Mouse (Mus musculus) mouse trophoblast stem cell (cell line): Measurements from ENCODE around the gene Ablim1.

Experiments used
- in situ Hi-C, 2 experiments: fragments of 300-500 bp; cut with MseI, MboI; formaldehyde crosslinking; loops; 2 replicates in 1 of 2; 3 replicates in 1 of 2; pipeline ENCODE4 v1.15.1; 2025

Gene Ablim1

GRCm38 (mm10) chr19:57314346-57315012, at the start of gene Ablim1:
TSS of gene Ablim1 (minus strand) at chr19:57314919.
- in situ Hi-C loops, result no loop called here

DNA sequence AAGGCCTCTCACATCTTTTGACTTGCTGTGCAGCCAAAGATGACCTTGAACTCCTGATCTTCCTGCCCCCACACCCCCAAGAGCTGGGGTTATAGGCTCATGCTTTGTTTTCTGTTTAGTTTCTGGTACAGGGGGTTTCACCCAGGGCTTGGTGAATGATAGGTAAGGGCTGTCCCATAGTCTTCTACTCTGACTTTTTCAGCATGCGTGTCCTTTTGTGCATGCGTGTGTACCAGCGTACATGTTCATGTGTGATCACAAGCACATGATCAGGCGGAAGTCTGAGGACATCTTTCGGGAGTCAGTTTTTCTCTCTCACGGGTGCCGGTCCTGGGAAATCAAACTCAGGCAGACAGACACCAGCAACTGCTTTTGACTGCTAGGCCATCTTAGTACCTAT, 48.8 kb upstream of the Ablim1 start:
- in situ Hi-C loops, result no loop called here

- in situ Hi-C loops, result no loop called here
Measured at GRCm38 (mm10) chr19:57363076-57363475, 48.4 kb upstream of the Ablim1 start.

DNA sequence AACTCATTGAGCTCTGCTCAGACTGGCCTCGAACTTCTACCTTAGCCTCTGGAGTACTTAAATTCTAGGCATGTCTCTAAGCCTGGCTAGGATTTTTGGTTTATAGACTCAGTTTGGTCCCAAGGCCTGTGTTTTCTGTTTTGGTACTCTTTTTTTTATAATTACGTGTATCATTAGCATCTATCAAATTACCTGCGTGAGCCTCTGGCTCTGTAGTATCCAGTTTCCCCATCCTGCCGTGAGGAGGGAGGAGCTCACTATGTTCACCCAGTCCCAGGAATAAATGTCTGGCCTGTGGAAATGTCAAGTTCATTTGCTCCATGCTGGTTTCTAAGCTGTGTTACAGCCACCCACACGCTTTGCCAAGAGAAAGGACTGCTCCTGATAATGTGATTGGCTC, 47.9 kb upstream of the Ablim1 start:
- in situ Hi-C loops, result no loop called here

- in situ Hi-C loops, result no loop called here
Measured at GRCm38 (mm10) chr19:57361939-57362307, 47.2 kb upstream of the Ablim1 start.

- in situ Hi-C loops, result no loop called here
Measured at GRCm38 (mm10) chr19:57361131-57361938, 46.6 kb upstream of the Ablim1 start.

DNA sequence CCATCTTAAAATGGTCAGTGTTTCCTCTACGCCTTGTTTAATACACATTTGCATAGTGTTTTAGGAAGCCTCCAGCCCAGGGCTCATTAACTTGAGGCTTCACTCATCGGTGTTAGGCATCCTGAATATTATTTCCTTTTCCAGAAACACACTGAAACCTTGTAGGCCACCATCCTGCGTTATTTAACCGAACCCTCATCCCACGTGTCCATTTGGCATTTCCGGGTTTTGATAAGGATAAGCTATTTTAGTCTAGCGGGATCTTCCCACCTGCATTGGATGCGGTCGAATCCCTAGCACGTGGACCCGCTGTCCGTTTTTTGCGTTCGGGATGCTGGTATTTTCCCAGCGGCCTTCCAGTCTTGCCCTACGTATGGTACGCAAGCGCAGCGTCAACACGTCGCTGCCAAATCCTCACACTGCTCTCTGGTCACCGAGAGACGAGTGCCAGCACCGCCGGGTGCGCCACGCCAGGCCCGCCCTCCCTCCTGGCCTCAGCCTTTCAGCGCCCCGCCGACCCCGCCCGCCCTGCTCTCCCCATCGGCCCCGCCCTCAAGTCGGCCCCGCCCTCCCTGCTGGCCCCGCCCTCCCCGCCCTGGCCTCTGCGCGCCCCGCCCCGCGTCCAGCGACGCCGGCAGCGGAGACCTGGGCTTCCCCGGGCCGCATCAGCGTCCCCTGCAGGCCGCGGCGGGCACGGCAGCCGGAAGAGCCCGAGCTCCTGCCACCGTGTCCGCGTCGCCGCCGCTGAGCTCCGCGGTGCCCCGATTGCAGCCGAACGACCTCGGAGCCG, 45.8 kb upstream of the Ablim1 start, which contains the start of gene Fam160b1:
TSS of gene Fam160b1 (plus strand) at position 340 of the 790 bp plus-strand sequence.
- in situ Hi-C loops, result no loop called here

GRCm38 (mm10) chr19:57359701-57360326, 45.1 kb upstream of the Ablim1 start:
- in situ Hi-C loops, result no loop called here

GRCm38 (mm10) chr19:57358836-57359598, 44.3 kb upstream of the Ablim1 start:
- in situ Hi-C loops, result no loop called here

DNA sequence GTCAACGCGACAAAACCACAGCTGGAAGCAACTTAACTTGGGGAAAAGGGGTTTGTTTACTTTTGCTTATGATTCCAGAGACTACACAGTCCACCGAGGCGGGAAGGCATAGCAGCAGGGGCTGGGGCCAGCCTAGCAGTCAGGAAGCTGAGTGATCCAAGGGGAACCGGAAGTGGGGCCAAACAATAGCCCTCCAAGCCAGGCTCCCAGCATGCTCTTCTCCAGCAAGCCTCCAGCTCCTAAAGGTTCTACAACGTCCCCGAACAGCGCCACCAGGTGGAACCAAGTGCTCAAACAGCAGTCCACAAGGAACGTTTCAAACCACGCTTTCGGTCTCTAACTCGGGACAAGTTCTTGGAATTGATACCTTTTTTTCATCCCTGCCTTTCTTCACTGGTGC, 43.6 kb upstream of the Ablim1 start:
- in situ Hi-C loops, result no loop called here

DNA sequence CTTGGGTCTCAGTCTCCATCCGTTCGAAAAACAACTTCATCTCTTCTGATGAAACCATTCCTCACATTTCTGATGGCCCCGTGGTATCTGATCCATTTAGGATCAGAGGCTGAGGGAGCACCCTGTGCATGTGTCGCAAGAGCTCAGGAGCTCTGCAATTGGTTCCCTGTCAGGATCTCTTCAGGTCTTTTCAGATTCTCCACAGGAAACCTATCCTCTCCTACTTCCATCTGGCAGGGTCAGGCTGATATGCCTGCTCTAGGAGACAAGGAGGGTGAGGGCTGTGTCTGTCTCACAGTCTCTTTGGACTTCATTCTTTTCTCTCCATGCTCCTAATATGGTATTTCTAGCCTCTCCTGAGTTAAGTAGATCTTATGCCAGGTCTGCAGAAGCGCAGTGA, 43.1 kb upstream of the Ablim1 start:
- in situ Hi-C loops, result no loop called here

DNA sequence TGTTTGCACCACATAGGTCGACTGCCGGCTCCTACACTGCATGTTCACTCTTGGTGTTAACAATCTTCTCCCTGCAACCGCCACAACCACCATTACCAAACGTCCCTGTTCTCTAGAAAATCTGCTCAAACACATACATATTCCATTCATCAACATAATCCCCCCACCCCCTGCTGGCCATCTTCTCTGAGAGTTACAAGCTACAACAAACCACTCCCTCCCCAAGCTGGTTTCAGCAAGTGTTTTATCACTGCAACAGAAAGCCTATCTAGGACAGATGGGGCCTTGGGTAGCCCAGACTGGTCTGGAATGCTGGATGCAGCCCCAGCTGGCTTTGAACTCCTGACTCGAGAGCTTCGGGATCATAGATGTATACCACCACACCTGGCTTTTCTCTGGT, 42.5 kb upstream of the Ablim1 start:
- in situ Hi-C loops, result no loop called here

DNA sequence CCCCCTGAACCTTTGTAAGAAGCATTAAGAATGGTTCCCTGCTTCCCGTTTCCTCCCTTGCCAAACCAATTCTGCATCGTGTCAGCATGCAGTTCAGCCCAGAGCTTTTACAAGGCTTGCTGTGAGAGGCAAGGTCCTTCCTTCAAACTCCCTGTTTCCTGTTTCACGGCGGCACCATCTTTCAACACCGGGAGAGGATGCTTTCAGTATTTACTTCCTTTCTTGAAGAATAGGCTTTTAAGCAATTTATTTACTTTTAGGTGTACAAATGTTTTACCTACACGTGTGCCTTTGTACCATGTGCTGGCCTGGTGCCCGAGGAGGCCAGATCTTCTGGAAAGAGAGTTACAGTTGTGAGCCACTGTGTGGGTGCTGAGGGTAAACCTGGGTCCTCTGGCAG, 41.6 kb upstream of the Ablim1 start:
- in situ Hi-C loops, result no loop called here

DNA sequence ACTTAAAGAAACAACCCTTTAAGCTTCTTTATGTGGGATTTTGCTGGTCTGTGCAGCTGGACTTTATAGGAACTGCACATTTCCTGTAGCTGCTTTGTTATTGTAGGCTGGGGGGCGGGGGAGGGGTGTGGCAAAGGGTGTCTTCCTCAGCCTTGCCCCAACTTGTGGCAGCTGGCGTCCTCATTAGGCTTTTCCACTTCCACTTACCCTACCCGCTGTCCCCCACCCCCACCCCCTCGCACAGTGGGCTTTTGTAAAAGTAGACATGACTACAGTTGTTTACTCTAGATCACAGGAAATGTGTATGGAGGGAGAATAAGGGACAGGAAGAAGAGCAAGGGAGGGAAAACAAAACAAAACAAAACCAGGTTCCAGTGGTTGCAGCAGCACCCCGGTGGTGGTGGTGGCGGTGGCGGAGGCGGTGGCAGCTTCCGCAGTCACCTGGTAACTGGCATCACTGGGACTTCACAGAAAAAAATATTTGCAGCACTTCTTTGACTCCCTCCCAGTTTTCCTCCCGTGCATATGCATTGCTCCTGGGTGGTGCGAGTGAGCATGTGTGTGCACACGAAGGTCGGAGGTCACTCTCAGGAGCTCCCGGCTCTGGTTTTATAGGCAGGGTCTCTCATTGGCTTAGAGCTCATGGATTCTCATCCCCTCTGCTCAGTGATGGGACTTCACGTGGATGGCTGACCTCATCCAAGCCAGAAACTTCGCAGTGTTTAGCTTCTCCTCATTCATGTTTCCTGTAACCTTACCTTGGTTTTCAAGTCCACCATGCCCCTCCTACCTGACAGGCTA, 40.9 kb upstream of the Ablim1 start:
- in situ Hi-C loops, result no loop called here

DNA sequence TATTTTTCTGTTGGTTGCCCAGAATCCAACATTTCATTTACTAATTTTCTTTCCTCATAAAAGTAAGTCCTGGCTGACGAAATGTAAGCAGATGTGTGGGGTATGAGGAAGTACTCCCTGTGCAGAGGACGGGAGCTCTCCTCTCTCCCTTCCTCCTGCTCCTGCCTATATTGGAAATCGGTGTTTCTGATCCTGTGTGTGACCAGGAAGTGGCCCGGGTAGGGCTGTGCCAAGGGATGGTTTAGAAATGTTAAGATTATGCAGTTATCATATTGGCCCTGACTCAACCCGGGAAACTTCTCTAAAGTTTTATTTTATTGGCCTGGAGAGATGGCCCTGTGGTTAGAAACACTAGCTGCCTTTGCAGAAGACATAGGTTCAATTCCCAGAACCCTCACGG, 40.0 kb upstream of the Ablim1 start:
- in situ Hi-C loops, result no loop called here

GRCm38 (mm10) chr19:57354050-57354449, 39.3 kb upstream of the Ablim1 start:
- in situ Hi-C loops, result no loop called here

GRCm38 (mm10) chr19:57353228-57353627, 38.5 kb upstream of the Ablim1 start:
- in situ Hi-C loops, result no loop called here

GRCm38 (mm10) chr19:57352337-57352935, 37.7 kb upstream of the Ablim1 start:
- in situ Hi-C loops, result no loop called here

GRCm38 (mm10) chr19:57349096-57349495, 34.4 kb upstream of the Ablim1 start:
- in situ Hi-C loops, result no loop called here

GRCm38 (mm10) chr19:57344678-57345077, 30.0 kb upstream of the Ablim1 start:
- in situ Hi-C loops, result no loop called here
